Mouse (Mus musculus): ENCODE measurements at regions not wholly inside any gene's neighbourhood (a gene's known extent, or its start where the extent isn't known, plus 50 kb on each side); places are given as distances from the start of the nearest gene placed in this dataset.

DNA sequence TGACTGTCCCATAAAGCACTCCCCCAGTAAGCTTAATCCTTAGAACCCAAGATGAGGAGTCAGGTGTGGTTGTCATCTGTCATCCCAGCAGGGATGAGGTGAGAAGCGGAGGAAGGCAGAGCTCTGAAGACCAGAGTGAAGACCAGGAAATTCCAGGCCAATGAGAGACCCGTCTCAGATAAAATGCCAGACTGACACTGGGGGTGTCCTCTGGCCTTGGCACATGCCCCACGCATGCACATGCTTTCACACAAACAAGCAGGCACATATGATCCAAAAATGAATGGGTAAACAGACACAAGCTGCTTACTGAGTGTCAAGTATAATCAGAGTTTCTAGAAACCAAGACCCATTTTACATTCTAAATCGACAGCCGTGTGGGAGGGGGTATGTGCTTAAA lies 75.3 kb upstream of the Ercc4 start:
- DNase-seq (ENCODE audit: low read depth in 2 of 2, low spot score in 2 of 2): no peak

DNA sequence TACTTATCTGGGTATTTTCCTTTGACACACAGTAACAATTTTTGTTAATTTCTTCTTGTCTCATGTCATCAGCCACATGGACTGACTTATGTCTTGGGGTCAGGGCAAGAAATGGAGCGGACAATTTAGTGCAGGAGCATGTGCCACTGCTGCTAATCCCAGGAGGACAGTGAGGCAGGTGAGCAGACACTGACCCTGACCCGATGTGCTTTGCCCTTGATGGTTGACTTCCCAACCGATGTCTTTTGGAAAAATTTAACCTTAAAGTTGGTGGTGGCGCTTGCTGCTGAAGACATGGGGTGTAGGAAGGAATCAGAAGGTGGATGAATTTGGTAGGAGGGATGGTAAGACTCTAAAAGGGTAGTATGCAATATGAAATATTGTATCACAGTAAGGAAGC lies 72.9 kb upstream of the Ercc4 start:
- no peak for DNase-seq (ENCODE audit: low read depth in 2 of 2, low spot score in 2 of 2)

DNA sequence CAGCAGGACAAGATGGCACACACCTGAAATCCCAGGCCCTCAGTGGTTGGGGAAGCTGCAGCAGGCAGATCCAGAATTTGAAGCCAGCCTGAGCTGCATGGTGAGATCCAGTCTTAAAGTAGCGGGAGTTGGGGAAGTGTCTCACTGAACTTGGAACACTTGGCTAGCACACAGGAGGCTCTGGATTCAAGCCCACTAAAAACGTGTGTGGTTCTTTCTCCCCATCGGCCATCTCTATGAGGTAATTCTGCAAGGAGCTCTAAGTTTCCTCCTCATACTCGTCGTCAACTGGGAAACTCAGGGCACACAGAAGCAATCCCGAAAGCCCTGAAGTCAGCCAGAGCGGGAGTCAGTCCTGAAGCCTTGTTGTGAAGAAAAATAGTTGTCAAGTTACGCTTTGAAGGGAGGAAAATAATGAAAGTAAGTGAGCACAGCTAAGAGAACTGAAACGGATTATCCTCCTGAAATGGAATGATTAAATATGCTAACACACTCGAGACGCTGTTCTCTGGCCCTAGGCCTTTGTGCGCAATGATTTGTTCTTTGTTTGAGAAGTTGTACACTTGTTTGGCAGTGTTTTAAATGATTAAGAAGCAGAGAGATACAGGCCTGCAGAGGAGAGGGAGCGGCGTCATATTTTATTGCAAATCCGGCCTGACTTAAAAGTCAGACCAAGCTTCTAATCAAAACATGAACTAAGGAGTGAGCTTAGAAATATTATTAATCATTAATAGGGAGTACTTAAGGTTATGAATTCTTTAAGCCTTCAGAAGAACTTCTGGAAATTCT lies 69.0 kb upstream of the Ercc4 start:
- DNase-seq (ENCODE audit: low read depth in 2 of 2, low spot score in 2 of 2): no peak

DNA sequence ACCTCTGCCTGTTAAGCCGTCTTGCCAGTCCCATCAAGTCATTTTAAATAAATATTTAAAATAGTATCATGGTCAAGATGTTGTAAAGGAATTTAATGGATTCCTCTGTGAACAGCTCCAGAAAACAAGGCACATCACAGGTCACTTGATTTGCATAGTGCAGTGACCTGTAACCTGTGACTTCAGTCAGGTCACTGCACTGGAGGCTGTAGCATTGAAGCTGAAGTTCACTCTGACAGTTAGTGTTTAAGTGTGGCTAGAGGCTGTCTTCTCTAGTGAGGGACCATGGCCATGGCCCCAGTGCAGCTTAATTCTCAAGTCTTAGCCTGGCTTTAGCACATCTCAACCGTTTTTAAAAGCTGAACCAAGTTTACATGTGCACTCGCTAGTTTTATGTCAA lies 68.1 kb upstream of the Ercc4 start:
- DNase-seq (ENCODE audit: low read depth in 2 of 2, low spot score in 2 of 2): no peak

DNA sequence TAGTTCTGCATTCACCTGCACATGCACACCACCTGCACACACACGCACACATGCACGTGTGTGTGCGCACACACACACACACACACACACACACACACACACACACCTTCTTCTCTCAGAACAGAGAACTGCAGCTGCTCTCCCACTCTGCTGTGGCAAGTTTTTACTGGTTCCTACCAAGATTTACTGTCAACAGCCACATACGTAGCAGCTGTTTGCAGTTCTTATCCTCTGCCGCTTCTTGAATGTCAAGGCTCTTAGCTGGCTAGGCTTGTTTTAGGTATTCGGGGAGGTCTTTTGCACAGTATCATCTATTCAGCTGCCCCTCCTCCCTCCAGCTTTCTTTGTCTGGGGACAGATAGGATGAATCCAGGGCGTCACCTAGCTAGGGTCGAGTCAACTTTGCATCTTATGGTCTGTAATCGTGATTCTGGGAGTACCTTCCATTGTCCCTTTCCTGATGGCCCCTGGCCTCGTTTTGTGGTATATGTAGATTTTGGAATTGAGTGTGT lies 64.3 kb upstream of the Ercc4 start:
- DNase-seq (ENCODE audit: low read depth in 2 of 2, low spot score in 2 of 2): no peak

DNA sequence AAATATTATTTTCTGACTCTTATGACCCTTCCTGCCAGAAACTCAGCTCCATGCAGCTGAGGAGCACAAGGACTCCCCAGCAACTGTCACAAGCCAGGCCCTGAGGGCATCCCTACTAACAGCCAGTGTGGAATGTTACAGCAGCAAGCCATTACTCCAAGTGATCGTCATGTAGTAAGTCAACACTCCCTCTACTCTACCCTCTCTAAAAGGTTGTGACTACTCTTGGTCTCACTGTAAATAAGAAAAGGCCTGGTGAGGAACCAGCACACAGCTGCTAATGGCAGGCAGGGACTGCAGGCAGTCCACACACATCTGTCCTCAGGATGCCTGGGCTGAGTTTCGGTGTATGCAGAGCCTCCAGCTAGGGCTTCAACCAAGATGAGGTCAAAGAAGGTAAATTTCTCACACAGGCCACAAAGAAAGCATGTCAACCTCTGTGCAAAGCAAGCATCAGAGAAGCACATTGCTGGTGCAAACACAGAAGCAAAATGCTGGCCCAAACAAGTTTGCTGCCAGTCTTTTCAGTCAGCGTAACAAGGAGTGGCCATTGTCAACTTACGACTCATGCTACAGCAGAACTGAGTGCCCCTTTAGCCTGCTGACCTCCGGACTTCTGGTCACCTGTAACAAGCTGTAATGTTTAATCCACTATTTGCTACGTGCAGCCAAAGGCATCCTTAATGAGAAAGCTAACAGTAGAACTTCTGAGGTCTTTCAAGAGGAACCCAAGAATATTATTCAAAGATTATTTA lies 62.9 kb upstream of the Ercc4 start:
- DNase-seq (ENCODE audit: low read depth in 2 of 2, low spot score in 2 of 2): no peak

DNA sequence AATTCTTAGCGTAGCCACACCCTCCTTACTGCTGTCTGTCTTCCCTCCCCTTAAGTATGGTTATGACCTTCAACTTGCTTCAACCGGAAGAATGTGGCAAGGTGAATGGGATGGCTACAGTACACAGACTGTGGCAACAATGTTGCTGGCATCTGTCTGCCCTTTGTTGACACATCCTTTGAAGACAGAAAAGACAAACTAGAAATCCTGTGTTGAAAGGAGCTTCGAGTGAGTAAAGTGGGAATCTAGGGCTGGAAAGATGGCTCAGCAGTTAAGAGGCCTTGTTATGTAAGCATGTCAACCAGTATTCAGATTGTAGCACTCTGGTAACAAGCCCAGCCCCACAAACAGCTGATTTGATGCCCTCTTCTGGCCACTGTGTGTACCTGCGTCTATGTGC lies 60.2 kb upstream of the Ercc4 start:
- DNase-seq (ENCODE audit: low read depth in 2 of 2, low spot score in 2 of 2): no peak

DNA sequence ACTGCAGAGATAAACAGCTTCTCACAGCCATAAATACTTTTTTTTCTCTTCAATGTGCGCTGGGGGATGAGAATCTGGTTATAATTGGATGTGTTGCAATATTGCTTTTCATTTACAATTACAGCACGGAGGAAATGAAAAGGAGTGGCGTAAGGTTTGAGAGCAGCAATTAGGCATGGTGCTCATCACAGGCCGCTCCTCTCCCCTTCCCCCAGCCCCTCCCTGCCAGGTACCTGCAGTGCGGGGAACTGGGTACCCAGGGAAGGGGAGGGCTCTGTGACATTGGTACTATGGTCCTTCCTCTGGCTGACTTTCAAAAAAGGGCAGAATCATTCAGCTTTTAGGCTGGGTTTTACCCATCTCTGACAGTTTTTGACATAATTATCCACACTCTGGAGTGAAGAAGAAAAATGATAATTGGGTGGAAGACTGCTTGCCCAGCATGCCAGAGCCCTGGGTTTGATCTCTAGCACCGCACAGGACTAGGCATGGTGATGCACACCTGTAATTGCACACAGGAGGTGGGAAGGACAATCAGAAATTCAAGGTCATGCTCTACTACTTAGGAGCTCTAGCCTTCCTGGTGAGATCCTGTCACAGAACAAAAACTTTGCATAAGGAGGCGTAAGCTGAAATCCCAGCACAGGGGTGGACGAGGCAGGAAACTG lies 59.1 kb upstream of the Ercc4 start:
- no peak for DNase-seq (ENCODE audit: low read depth in 2 of 2, low spot score in 2 of 2)

DNA sequence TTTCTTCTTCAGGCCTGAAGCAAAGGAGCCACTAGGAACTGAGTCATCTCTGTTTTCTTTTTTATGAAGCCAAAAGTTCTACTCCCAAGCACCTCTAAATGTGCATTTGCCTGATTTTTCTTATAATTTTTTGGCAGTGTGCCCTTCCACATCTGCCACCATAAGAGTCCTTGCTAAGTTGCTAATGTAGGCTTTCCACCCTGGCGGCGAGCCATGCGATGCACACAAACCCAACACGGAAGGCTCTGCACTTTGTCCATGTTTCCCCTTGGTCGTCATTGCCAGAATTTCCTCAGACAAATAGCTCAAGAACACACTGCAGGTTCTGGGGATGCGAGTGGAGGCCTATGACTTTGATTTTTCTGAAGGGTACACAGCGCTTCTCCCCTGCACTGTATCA lies 54.5 kb upstream of the Ercc4 start:
- DNase-seq (ENCODE audit: low read depth in 2 of 2, low spot score in 2 of 2): no peak
